Mouse (Mus musculus): Measurements from ENCODE around the gene 1700003E16Rik. TPM values are rescaled to one million over a fixed set of nuclear protein-coding genes. Genes with fewer than 3 reads are reported as not detected.

1700003E16Rik gene
- polyA plus RNA-seq, 1 experiment from 2014 or later = 2.1 TPM

DNA sequence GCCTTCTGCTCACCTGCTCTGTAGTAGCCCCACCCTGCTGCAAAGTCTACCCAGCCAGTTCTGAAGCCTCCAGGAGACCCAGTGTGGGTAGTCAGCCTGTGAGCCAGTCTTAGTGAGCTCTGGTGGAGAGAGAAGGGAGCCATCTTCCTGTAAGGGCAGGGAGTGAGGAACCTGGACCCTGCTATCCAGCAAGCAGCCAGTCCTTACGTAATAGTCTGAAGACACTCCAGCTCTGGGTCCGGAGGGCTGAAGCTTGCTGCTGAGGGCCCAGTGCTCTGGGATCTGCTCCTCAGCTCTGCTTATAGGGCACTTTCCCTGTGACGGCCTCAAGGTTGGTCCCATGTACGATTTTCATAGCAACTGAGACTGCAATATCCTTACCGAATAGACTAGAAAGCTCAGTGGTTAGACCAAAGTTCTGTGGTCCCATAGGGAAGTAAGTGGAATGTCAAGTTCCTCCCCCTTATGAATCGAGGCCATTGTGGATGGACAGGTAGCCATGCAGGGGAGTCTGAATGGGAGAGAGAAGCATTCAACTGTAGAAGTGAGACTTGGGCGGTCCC is 21.2 kb upstream of the 1700003E16Rik start, which contains the start of gene Rtkn:
Rtkn (plus strand) TSS at position 513 of the 563 bp plus-strand sequence.
- 58% methylated on average over 7 of the region's 7 CpGs for WGBS
- H3K4me1 ChIP-seq = peaks cover 65% of the 10 kb centered on the region
- no peaks in the 10 kb centered on the region for H3K9me3 ChIP-seq
- H3K27ac ChIP-seq (replicated peaks) = peak within 1 kb of the TSS; percentile 100
- peaks cover 7% of the 10 kb centered on the region for H3K36me3 ChIP-seq (replicated peaks)
- no peak for DNase-seq (ENCODE audit: low spot score)
- H3K4me3 ChIP-seq = peak within 1 kb of the TSS; percentile 80
- H3K27me3 ChIP-seq (replicated peaks; ENCODE audit: low read depth, poor library complexity, severe bottlenecking) = peaks cover 14% of the 10 kb centered on the region

DNA sequence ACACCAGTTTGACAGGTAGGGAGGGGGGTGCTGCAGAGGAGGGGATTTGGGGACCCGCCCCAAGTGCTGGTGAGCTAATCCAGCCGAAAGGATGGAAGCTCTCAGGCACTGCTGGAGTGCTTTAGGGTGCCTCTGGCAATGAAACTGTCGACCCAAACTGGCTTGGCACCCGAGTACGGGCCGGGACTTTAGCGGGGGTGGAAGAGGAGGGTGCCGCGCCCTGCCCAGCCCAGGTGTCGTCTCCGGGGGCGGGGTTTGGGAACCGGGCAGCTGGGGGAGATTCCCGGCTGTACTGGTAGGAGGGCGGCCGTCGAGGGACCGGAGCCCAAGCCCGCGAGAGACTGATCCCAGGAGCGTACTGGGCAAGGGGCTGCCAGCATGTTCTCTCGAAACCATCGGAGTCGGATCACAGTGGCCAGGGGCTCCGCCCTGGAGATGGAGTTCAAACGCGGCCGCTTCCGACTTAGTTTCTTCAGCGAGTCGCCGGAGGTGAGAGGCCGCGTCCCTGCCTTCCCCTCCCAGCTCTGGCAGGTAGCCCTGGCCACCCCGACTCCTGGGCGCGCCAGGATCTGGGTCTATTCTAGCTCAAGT is 20.5 kb upstream of the 1700003E16Rik start:
- WGBS = 3% methylated on average over 37 of the region's 37 CpGs

DNA sequence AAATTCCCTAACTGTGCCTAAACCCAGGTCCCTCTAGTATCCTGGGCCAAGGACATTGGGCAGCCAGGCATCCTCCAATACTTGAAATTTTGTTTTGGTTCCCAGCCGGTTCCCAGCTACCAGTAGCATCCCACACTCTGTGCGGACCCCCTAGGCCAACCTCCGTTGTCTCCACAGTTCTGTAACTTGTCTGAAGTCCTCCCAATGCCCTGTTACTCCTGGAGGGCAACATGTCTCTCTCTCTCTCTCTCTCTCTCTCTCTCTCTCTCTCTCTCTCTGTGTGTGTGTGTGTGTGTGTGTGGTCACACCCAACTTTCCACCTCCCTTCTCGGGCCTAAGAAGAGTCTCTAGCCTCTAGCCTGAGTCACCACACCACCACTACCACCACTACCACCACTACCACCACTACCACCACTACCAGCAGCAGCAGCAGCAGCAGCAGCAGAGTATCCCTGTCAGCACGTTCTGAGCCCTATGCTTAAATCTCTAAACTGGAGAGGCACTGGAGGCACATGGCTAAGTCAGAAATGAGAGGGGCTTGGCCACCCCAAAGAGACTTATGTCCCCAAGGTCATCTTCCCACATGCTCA is 19.8 kb upstream of the 1700003E16Rik start:
- H3K4me3 ChIP-seq = peak overlapping the region; percentile 80
- 10% methylated on average over 5 of the region's 5 CpGs for WGBS
- no peaks in the 10 kb centered on the region for H3K9me3 ChIP-seq
- no peak for DNase-seq (ENCODE audit: low spot score)
- peaks cover 76% of the 10 kb centered on the region for H3K4me1 ChIP-seq
- peaks cover 14% of the 10 kb centered on the region for H3K27me3 ChIP-seq (replicated peaks; ENCODE audit: low read depth, poor library complexity, severe bottlenecking)
- H3K36me3 ChIP-seq (replicated peaks) = peaks cover 8% of the 10 kb centered on the region
- H3K27ac ChIP-seq (replicated peaks) = peak overlapping the region; percentile 100

More for the DNA sequence above, 20.5 kb upstream of the 1700003E16Rik start:
- Histone ChIP-seq H3K27ac (replicated peaks) (peak overlapping the region; percentile 100), H3K9me3 (no peaks in the 10 kb centered on the region), H3K4me1 (peaks cover 69% of the 10 kb centered on the region), H3K36me3 (replicated peaks) (peaks cover 8% of the 10 kb centered on the region), H3K27me3 (replicated peaks; ENCODE audit: low read depth, poor library complexity, severe bottlenecking) (peaks cover 14% of the 10 kb centered on the region), H3K4me3 (peak overlapping the region; percentile 80)
- peak; percentile 54 for DNase-seq (ENCODE audit: low spot score)

DNA sequence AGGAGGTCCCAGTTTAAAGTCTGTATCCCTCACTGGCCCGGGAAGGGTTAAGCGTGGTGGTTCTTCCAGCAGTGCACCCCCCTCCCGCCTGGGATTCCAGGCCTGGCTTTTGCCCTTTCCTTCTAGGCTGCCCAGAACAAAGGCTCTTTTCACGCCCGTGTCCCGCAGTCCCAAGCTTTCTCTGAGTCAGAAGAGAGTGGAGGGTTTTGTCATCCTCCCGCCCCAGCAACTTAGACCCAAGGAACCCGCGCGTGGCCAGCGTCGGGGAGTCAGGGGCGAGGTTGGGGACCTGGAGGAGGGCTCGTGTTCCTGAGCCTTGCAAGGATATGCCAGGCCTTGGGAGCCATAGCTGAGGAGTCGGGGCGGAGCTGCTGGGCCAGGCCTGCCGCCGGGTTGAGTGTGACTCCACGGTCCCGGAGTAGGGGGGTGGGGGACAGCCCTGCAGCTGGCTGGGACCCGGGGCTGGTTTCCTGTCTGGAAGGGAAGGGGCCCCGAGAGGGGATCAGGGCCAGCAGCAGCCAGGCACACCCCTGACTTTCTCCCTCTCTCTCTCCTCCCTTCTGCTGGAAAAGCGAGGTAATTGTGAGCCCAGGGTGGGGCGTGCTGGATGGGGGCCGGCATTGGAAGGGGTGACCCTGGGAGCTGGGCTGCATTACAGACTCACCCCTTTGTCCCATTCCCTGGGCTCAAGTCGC is 19.2 kb upstream of the 1700003E16Rik start:
- Histone ChIP-seq H3K9me3 (no peaks in the 10 kb centered on the region), H3K36me3 (replicated peaks) (peaks cover 8% of the 10 kb centered on the region), H3K27me3 (replicated peaks; ENCODE audit: low read depth, poor library complexity, severe bottlenecking) (peaks cover 20% of the 10 kb centered on the region), H3K4me3 (peak overlapping the region; percentile 80), H3K27ac (replicated peaks) (peak overlapping the region; percentile 100), H3K4me1 (peaks cover 82% of the 10 kb centered on the region)
- peak; percentile 90 for DNase-seq (ENCODE audit: low spot score)
- under 1% methylated on average over 26 of the region's 26 CpGs for WGBS

DNA sequence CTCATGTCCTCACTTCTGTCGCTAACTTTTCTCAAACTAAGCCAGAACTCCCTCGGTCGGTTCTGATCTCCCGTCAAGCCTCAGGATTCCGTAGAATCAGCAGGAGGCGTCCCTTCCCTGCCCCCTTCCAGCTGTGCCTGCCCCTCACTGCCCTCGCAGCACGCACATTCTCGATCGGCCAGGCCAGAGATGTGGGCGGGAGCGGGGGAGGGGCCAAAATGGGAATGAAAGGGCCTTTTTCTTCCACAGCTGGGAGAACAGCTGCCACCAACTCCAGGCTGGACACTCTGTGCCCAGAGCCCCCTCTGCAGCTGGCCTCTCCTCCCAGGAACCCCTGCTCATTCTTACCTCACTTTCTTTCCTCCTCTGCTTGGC is 18.6 kb upstream of the 1700003E16Rik start:
- Histone ChIP-seq H3K4me3 (peak overlapping the region; percentile 80), H3K27me3 (replicated peaks; ENCODE audit: low read depth, poor library complexity, severe bottlenecking) (peaks cover 26% of the 10 kb centered on the region), H3K36me3 (replicated peaks) (peaks cover 8% of the 10 kb centered on the region), H3K4me1 (peaks cover 88% of the 10 kb centered on the region), H3K27ac (replicated peaks) (peak overlapping the region; percentile 100), H3K9me3 (no peaks in the 10 kb centered on the region)
- peak; percentile 96 for DNase-seq (ENCODE audit: low spot score)
- WGBS = 0% methylated on average over 12 of the region's 12 CpGs

DNA sequence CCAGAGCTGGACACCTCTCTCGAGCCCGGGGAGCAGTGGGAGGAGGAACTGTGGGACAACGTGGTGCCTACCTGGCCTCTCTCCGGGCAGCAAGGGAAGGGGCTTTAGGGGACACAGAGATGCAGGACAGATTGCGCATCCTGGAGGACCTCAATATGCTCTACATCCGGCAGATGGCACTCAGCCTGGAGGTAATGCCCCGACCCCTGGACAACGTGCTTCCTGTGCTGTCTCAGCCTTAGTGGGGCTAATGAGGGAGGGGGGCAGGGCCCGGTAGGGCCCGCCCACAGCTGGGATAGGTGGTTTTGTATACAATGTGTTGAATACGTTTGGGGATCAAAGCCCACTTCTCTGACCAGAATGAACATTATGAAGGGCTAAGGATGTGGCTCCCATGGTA is 18.1 kb upstream of the 1700003E16Rik start:
- Histone ChIP-seq H3K36me3 (replicated peaks) (peaks cover 8% of the 10 kb centered on the region), H3K4me3 (peak overlapping the region; percentile 80), H3K9me3 (no peaks in the 10 kb centered on the region), H3K4me1 (peaks cover 91% of the 10 kb centered on the region), H3K27ac (replicated peaks) (peak overlapping the region; percentile 100), H3K27me3 (replicated peaks; ENCODE audit: low read depth, poor library complexity, severe bottlenecking) (peaks cover 29% of the 10 kb centered on the region)
- WGBS = 1% methylated on average over 11 of the region's 11 CpGs
- peak; percentile 79 for DNase-seq (ENCODE audit: low spot score)

DNA sequence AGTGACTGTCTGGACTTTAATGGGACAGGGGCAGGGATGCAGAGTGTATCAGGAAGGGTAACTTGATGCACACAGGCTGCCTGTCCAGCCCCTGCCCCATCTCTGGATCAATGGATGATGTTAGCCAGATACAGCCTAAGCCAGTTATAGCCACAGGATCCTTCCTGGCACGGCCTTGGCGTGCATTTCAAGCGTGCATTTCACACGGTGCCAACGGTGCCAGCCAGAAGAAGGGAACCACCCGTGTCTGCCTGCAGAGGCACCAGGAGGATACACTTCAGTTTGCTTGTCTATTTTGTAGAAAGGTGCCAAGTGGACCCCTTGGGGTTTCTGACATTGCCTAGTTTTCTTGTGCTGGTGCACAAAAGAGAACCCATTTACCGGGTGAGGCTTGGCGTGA is 16.2 kb upstream of the 1700003E16Rik start:
- peaks cover 83% of the 10 kb centered on the region for H3K4me1 ChIP-seq
- H3K36me3 ChIP-seq (replicated peaks) = peaks cover 8% of the 10 kb centered on the region
- peak overlapping the region; percentile 80; the same call in 1 of the 2 replicates for H3K4me3 ChIP-seq
- H3K27ac ChIP-seq (replicated peaks) = no peak overlapping the region; the same call in 1 of the 2 replicates
- WGBS = 90% methylated on average over 8 of the region's 8 CpGs
- DNase-seq (ENCODE audit: low spot score) = no peak
- H3K27me3 ChIP-seq (replicated peaks; ENCODE audit: low read depth, poor library complexity, severe bottlenecking) = peaks cover 22% of the 10 kb centered on the region
- H3K9me3 ChIP-seq = no peaks in the 10 kb centered on the region

DNA sequence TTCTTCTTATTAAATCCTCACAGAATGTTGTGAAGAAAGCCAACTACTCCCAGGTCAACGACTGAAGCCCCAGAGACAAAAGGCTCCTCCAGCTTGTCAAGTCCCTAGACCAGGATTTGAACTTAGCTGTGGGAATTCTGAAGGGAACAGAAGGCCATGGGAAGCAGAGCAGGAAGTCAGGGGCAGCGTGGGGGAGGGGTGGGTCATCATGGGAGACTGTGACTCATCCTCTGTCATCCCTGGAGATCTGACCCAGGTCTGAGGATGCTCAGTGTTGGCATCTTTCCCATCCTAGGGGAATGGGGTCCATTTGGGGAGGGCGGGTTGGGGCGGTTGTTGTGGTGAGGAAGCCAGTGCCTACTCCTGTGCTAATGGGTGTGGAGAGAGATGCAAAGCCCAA is 14.6 kb upstream of the 1700003E16Rik start:
- H3K36me3 ChIP-seq (replicated peaks) = peaks cover 19% of the 10 kb centered on the region
- peak overlapping the region; percentile 53 for H3K4me3 ChIP-seq
- H3K27me3 ChIP-seq (replicated peaks; ENCODE audit: low read depth, poor library complexity, severe bottlenecking) = peaks cover 15% of the 10 kb centered on the region
- 26% methylated on average over 4 of the region's 4 CpGs for WGBS
- H3K27ac ChIP-seq (replicated peaks) = peak overlapping the region; percentile 73; the same call in 1 of the 2 replicates
- no peaks in the 10 kb centered on the region for H3K9me3 ChIP-seq
- peaks cover 76% of the 10 kb centered on the region for H3K4me1 ChIP-seq
- peak; percentile 18 for DNase-seq (ENCODE audit: low spot score)

DNA sequence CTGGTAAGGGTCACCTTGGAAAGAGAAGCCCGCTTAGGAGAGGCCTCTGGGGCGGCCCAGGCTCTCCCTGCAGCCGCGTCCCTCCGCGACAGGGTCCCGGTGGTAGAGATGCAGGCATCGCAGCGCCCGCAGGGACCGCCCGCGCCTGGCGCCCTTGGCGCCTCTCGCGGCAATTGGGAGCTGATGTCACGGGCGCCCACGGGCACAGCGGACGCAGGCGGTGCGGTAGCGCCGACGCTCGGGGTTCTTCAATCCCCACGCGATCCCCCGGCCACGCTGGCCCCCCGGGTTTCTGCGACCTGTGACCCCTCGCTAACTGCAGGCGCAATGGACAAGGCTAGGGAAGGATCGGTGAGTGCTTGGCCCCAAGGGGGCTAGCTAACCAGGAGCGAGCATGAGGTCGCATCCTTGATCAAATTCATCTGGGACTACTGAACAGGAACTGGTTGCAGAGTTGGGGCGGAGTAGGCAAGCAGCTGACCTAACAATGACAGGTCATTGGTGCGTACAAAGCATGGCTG is 13.9 kb upstream of the 1700003E16Rik start:
- peak; percentile 46 for DNase-seq (ENCODE audit: low spot score)
- H3K9me3 ChIP-seq = no peaks in the 10 kb centered on the region
- H3K27me3 ChIP-seq (replicated peaks; ENCODE audit: low read depth, poor library complexity, severe bottlenecking) = peaks cover 15% of the 10 kb centered on the region
- H3K36me3 ChIP-seq (replicated peaks) = peaks cover 25% of the 10 kb centered on the region
- peak overlapping the region; percentile 53 for H3K4me3 ChIP-seq
- peak overlapping the region; percentile 73 for H3K27ac ChIP-seq (replicated peaks)
- H3K4me1 ChIP-seq = peaks cover 76% of the 10 kb centered on the region
- 2% methylated on average over 41 of the region's 41 CpGs for WGBS

DNA sequence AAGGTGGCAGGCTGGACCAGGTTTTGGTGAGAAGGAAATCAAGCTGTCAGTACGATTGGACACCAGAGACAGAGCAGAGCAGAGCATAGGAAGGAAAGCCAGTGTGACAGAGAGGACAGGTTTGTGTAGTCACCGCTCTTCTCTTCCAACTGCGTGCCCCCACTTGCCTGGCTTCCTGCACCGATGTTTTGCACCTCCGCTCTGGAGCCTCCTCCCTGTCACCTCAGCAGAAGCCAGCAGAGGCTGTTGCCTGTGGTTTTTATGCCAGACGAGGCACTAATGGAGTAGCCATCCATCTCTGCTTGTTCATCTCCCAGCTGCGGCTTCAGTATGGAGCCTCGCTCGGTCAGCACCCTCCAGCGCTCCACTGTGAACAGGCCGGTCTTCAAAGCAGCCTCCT is 13.3 kb upstream of the 1700003E16Rik start:
- peaks cover 15% of the 10 kb centered on the region for H3K27me3 ChIP-seq (replicated peaks; ENCODE audit: low read depth, poor library complexity, severe bottlenecking)
- peak; percentile 16 for DNase-seq (ENCODE audit: low spot score)
- peak overlapping the region; percentile 53 for H3K4me3 ChIP-seq
- H3K4me1 ChIP-seq = peaks cover 70% of the 10 kb centered on the region
- H3K27ac ChIP-seq (replicated peaks) = peak overlapping the region; percentile 73; the same call in 1 of the 2 replicates
- H3K9me3 ChIP-seq = no peaks in the 10 kb centered on the region
- H3K36me3 ChIP-seq (replicated peaks) = peaks cover 31% of the 10 kb centered on the region
- 54% methylated on average over 11 of the region's 11 CpGs for WGBS

DNA sequence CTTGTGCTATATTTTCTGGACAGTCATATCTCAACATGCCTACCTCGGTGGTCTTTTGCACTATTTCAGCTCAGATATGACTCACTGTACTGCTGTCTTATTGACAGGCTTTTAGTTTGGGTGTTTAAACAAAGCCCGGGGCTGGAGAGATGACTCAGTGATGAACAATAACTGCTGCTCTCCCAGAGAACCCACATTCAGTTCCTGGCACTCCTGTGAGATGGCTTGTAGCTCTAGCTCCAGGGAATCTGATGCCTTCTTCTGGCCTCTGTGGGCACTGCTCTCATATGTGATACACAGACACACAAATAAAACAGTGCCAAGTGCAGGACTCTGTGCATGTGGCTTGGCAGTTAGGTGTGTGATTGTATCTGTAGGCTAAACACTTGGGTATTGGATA is 11.0 kb upstream of the 1700003E16Rik start:
- WGBS = 87% methylated on average over 2 of the region's 2 CpGs
- Histone ChIP-seq H3K4me1 (peaks cover 47% of the 10 kb centered on the region), H3K4me3 (no peak overlapping the region), H3K9me3 (no peaks in the 10 kb centered on the region), H3K27ac (replicated peaks) (no peak overlapping the region), H3K27me3 (replicated peaks; ENCODE audit: low read depth, poor library complexity, severe bottlenecking) (peaks cover 15% of the 10 kb centered on the region), H3K36me3 (replicated peaks) (peaks cover 46% of the 10 kb centered on the region)
- no peak for DNase-seq (ENCODE audit: low spot score)

DNA sequence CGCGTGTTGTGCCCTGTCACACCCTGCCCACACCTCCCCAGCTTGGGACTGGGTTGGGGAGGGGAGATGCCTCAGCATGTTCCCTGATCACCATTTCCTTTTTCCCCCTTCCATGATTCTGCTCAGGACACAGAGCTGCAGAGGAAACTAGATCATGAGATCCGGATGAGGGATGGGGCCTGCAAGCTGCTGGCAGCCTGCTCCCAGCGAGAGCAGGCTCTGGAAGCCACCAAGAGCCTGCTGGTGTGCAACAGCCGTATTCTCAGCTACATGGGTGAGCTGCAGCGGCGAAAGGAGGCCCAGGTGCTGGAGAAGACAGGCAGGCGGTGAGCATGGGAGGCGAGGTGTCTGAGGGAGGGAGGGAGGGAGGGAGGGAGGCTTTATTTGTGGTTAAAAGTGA is 10.4 kb upstream of the 1700003E16Rik start:
- 0 out of 2 replicates have a peak overlapping the region, but pooled peaks have one; percentile 16 for H3K27ac ChIP-seq (replicated peaks)

More for the DNA sequence above, 10.4 kb upstream of the 1700003E16Rik start:
- H3K36me3 ChIP-seq (replicated peaks) = peaks cover 52% of the 10 kb centered on the region
- no peak for DNase-seq (ENCODE audit: low spot score)
- 79% methylated on average over 9 of the region's 9 CpGs for WGBS
- H3K9me3 ChIP-seq = no peaks in the 10 kb centered on the region
- H3K4me3 ChIP-seq = no peak overlapping the region
- H3K27me3 ChIP-seq (replicated peaks; ENCODE audit: low read depth, poor library complexity, severe bottlenecking) = peaks cover 15% of the 10 kb centered on the region
- H3K4me1 ChIP-seq = peaks cover 47% of the 10 kb centered on the region

Measured in embryonic facial prominence, embryonic 10.5 days (tissue).